Mouse (Mus musculus) myocyte (in vitro differentiated cells): ENCODE results near the gene Snx19.

Source experiments
- CEBPB ChIP-seq: IDR thresholded peaks from 2 replicates; pipeline ENCODE4 v1.6.1; 2011; ENCODE audit warnings: mild to moderate bottlenecking, moderate library complexity; ENCODE audit not compliant: poor library complexity, insufficient read depth, severe bottlenecking
- MAX ChIP-seq: IDR thresholded peaks from one replicate; pipeline ENCODE4 v1.6.1; 2011; ENCODE audit warnings: low read depth, mild to moderate bottlenecking, control low read depth
- MYOG ChIP-seq, 3 experiments: IDR thresholded peaks; one replicate each; pipeline ENCODE4 v1.6.1; 2011; ENCODE audit warnings: control low read depth in 2 of 3, low read depth in 2 of 3, mild to moderate bottlenecking in 2 of 3; ENCODE audit not compliant: insufficient read length in 2 of 3, control insufficient read depth in 1 of 3, insufficient read depth in 1 of 3
- POLR2A ChIP-seq: IDR thresholded peaks from one replicate; pipeline ENCODE4 v1.6.1; 2011; ENCODE audit warnings: low read depth, mild to moderate bottlenecking, control low read depth, moderate library complexity; ENCODE audit not compliant: insufficient read length

GRCm38 (mm10) chr9:30445232-30446085, 18.6 kb downstream of the Snx19 start:
- no peak for TF ChIP-seq CEBPB
- no peak for TF ChIP-seq POLR2A
- no peak for TF ChIP-seq MAX
- no peak for TF ChIP-seq MYOG (IDR thresholded peaks at IDR 0.05; ENCODE audit: control insufficient read depth in 1 of 3, insufficient read depth in 1 of 3, insufficient read length in 2 of 3, low read depth in 2 of 3)
